Mouse (Mus musculus) mature B cell (primary cell): ENCODE measurements around the gene Pard3b.

ENCODE experiments used
- in situ Hi-C: fragments of 300-500 bp; cut with MboI; formaldehyde crosslinking; loops from 2 replicates; pipeline ENCODE4 v1.14.3; 2019

Pard3b gene

GRCm38 (mm10) chr1:61638347-61639111 is at the start of gene Pard3b:
Pard3b (plus strand) TSS chr1:61638824.
- in situ Hi-C loops, result no loop called here

GRCm38 (mm10) chr1:61616176-61616575 is 22.4 kb upstream of the Pard3b start:
- in situ Hi-C loops, result no loop called here

GRCm38 (mm10) chr1:61620651-61621050 is 18.0 kb upstream of the Pard3b start:
- in situ Hi-C loops, result no loop called here

DNA sequence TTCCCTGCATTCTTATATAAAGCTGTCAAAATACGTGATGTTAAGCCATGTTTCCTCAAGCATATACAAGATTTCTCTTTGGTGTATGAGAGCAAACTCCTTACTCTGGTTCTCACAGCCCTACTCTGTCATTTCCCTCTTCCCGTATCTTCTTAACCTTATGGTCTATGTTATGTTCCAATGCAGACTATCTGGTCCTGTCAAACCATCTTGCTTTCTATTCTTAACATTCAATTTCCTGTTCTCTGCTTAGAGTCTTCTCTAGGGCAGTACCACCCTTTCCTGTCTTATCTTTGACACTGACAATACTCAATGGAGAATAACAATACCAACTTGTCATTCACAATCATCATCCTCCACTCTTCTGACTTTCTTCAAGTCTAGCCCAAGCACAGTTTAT is 8.8 kb upstream of the Pard3b start:
- in situ Hi-C loops, result no loop called here

DNA sequence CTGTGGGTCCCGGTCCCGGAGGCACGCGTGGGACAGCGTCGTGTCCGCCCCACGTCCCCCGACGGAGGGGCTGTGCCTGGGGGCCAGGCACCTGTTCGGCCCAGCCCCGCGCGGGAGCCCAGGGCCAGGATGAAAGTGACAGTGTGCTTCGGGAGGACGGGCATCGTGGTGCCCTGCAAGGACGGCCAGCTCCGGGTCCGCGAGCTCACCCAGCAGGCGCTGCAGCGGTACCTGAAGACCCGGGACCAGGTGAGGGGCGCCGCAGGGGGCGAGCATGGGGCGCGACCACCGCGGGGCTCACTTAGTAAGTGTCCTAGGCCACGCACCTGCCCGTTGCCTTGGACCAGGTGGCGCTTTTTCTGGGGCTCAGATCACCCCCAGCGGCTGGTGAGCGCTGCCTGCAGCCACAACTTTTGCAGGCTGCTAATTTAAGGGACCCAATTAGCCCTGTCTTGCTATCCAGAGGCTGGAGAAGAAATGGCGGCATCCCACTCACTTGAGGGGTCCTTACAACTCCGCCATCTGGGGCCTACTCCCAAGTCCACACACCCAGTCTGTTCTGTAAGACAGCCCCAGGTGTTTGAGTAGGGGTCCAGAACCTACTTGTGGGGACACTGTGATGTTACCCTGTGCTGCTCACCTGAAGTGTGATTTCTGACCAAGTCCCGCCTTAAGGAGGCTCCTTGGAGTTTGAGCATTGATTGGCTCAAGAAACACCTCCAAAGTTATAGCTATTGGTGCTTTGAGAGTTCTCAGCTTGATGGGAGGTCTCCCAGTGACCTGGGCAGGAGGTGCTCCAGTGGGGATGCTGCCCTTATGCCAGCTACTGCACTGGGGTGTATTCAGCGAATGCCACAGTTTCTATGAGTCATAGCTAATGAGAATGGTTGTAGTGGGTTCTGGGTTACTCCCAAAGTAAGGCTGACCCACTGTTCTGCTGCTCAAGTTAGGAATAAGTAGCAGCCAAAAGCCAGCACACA is 780 bp downstream of the Pard3b start:
- in situ Hi-C loops, result no loop called here

- in situ Hi-C loops, result no loop called here
These were observed 3.3 kb downstream of the Pard3b start for GRCm38 (mm10) chr1:61641880-61642279.

GRCm38 (mm10) chr1:61645062-61645461 is 6.4 kb downstream of the Pard3b start:
- in situ Hi-C loops, result no loop called here

DNA sequence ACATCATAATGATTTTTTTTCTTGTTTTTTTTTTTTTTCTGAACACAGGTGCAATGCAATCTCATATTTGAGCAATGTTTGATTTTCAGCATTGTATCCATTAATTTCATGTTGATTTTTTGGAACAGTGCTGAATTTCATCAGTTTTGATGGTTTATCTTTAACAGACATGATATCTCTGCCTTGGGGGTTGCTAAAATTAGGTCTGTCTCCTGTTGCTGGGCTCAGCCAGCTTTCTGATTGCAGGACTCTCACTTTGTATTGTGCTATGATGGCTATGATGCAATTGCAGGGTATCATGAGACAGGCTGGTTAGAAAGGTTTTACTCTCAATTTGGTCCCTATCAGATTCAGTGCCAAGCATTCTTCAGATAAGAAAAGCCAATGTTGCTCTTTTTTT is 11.3 kb downstream of the Pard3b start:
- in situ Hi-C loops, result no loop called here

DNA sequence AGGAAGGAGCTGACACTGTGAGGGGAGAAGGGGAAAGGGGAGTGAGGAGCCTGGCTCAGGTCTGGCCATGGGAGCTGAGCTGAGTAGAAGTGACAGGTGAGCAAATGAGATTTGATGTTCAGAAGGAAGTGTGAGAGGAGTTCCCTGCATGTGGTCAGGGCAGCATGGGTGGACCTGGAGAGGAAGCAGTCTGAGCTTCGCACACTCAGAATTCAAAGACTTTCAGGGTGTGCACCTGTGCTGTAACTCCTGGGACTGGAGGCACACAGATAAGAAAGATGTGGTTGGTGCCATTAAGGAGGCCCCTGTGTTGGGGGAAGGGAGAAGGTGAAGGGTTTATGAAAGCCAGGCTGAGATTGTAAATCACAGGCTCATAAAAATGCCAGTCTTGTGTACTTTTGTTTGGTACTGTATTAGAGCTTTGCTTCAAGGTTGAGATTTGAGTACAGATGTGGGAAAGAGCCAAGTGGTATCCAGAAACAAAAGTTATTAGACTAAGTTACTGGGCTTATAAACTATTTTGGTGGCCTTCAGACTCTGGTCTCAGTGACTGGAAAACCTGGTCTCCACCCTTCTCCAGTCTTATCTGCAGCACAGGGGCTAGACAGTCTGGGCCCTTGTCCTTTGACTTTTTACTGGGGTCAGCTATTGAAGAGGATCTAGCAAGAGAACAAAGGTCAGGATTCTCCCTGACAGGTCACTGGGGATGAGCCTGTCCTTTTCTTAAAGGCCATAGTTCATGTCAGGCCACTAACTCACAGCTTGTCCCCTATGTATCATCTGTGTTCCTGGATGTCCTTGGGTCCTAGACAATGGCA is 13.0 kb downstream of the Pard3b start:
- in situ Hi-C loops, result no loop called here

DNA sequence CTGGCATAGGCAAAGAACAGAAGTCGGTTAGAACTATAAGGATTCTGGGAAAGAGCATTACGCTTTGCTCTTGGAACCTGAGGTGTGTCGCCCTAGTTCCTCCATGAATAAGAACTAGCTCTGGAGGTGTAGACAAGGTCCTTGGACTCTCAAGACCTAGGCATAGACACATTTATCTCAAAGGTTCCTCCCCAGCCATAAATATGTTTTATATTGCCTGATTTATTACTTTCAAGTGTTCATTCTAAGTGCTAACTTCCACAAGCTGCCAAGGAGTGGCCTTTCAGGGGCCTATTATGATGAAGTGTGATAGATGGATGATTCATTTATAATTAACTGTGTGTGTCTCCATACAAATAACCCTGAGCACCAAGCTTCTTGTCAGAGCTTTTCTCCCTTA is 19.1 kb downstream of the Pard3b start:
- in situ Hi-C loops, result no loop called here

DNA sequence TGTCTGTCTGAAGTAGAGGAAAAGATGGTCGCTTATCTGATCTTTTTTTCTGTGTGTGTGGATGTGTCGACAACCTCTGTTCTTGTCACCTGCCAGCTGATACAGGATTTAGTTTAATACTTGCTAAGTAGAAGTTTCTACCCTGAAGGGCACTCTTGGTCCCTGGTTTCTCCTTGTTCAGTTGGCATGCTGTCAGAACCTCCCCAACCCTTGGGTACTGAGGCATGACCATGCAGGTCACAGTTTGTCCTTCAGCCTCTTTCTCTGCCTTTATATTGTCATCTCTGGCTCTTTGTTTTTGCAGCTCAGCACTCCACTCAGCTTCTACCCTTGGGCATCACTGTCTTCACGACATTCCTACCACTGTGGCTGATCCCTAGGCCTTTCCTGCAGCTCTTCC is 21.3 kb downstream of the Pard3b start:
- in situ Hi-C loops, result no loop called here

DNA sequence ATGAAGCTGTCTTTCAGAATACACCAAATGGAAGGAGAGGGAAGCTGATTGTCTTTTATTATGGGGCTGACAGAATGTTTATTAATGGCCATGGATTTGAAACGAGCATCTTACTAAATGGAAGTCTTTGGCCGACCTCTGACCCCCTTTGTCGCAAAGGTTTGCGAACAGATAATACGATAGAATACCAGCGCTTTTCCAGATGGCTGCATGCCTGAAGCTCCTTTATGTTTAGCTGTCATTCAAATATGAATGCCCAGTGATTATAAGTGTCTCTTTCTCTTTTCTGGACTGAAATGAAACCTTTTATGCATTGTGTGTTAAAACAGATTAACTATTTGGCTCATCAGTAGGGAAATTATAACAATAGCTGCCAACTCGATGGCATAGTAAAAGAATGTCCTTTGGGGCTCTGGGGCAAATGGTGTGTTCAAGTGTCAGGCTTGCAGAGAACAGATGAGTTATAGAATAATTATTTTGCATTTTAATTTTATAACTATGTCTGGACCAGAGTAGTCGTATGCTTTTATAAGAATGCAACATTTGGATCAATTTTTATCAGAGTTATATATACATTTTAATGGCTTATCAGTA is 46.7 kb downstream of the Pard3b start:
- in situ Hi-C loops, result no loop called here

DNA sequence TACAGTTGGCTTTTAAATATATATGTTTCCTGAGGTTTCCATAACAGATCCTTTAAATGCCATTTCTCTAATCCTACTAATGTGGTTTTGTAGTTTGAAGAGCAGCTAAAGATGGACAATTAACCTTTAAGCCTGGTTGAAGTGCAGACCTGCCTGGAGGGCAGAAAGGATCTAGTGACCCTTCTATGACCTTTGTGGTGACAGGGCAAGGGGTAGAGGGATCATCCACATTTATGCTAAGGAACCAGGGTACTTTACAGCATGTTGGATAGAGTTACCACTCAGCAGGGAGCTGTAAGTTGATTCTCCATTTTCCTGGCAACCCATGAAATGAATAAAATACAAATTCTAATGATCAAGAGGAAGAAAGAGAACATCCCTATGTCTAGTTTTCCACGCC is 47.3 kb downstream of the Pard3b start:
- in situ Hi-C loops, result no loop called here

DNA sequence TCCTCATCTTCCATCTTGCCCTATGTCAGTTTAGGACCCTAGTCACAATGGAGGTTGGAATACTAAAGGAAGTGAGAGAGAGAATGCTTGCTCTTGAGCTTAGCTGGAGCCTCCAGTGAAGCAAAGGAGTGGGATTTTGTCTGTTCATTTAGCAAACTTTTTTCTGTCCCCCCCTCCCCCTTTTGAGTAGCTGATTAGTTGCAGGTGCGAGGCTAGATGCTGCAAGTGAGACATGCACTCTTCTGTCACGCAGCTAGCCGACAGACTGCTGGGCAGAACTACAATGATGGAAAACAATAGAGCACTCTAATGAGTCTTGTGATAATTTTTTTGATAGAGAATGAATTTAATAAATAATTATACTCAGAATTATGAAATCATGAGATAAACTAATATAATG is 49.7 kb downstream of the Pard3b start:
- in situ Hi-C loops, result no loop called here

- in situ Hi-C loops, result no loop called here
These were observed 60.0 kb downstream of the Pard3b start for GRCm38 (mm10) chr1:61698462-61699218.

GRCm38 (mm10) chr1:61709812-61710211 is 71.2 kb downstream of the Pard3b start:
- in situ Hi-C loops, result no loop called here

GRCm38 (mm10) chr1:61711523-61711922 is 72.9 kb downstream of the Pard3b start:
- in situ Hi-C loops, result no loop called here

GRCm38 (mm10) chr1:61729654-61730053 is 91.0 kb downstream of the Pard3b start:
- in situ Hi-C loops, result no loop called here

GRCm38 (mm10) chr1:61736550-61736949 is 97.9 kb downstream of the Pard3b start:
- in situ Hi-C loops, result no loop called here

DNA sequence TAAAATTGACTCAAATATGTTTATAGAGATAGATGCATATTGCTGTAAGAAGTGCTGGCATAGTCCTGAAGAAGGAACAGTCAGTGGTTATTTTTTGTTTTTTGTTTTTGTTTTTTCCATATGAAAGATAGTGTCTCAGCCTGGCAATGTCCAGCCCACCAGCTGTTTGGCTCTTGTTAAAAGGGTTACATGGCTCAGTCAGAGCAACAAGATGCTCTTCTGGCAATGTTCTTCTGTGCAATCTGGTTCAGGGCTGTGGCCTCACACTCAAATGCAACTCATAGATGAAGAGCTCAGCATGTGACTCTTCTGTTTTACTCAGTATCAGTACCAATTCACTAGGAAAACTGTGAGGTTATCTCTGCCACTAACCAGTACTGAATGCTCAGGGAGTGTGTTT is 104.2 kb downstream of the Pard3b start:
- in situ Hi-C loops, result no loop called here

DNA sequence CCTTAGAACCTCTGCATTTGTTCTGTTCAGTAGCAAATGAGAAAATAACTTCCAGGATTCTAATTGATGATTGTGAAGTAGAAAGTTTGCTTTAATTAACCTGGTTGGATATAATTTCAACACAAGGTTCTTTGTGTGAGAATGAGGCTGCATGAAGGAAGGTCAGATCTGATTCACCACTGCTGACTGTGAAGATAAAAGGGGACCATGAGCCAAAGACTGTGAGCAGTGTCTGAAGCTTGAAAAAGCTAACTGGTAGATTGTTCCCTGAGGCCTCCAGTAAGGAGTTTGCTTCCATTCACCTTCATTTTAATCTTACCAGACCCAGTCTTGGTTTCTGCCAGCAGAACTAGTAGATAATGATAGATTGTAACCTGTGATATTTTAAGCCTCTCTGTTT is 108.9 kb downstream of the Pard3b start:
- in situ Hi-C loops, result no loop called here
